Mouse (Mus musculus) WW6 (cell line): ENCODE data around the gene Arid1b.
A peak's percentile ranks its signal among the peaks of the same experiment; 100 is the strongest.
"Not testable (repeated sequence)": the region's sequence is repeated elsewhere in the genome, so short reads cannot be mapped to it uniquely, and the experiment has no call there.

ENCODE experiments used
- DNase-seq: peaks from one replicate; pipeline ENCODE4 v3.0.0-alpha.2; 2013; ENCODE audit warnings: low read depth, low spot score

The Arid1b gene

GRCm38 (mm10) chr17:5110981-5111380 is 116.8 kb downstream of the Arid1b start:
- not testable (repeated sequence) for DNase-seq

DNA sequence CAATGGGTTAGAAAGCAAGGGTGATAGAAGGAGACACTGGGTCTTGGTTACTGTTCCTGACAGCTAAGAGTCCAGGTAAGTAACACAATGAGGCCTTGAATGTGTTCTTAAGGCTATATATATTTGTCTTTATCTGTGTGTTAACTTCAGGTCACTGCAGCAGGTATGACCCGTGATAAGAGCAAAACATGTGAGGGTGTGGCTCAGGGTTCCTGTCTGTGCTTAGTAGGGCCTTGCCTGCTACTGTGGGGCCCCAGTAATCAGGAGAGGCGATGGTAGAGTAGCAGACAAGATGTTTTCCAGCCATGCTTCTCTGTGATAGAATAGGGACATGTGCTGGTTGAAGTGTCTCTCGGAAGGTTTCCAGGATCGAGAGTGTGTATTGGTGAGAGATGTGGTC is 118.0 kb downstream of the Arid1b start:
- no peak for DNase-seq

DNA sequence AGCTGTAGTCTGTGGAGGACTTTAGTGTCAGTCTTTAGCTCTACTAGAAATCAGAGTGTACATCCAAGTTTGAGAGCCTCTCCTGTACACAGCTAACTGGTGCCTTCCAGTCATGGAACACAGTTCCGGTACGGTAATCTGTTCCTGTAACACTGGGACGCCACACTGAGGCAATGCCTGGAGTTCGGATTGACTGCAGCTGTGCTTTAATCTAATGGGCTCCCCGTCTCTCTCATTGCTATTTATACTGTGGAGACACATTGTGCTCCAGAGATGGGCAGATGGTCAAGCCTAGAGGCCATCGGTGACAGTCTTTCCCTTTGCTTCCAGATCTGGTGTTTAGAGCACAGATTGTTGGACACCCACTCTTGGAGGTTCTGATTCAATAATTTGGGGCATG is 121.8 kb downstream of the Arid1b start:
- no peak for DNase-seq

GRCm38 (mm10) chr17:5116990-5117389 is 122.9 kb downstream of the Arid1b start:
- no peak for DNase-seq

DNA sequence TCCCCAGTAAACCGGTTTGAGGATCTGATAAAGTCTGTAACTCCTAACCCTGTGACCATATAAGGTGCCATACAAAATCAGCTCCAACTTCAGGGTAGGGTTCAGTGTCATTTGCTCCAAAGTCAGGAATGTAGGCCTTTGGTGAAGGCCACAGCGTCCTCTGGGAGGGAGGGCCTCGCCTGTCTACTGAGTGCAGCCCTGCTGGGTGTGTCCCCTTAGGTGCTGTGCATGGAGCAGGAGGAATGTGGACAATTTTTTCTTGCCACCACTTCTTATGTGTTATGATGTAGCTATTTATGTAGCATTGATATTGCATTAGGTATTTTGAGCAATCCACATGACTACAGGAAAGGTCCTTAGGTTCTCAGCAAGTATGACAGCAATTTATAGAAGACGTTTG is 124.0 kb downstream of the Arid1b start:
- DNase-seq = no peak

GRCm38 (mm10) chr17:5124643-5125042 is 130.5 kb downstream of the Arid1b start:
- DNase-seq = no peak

DNA sequence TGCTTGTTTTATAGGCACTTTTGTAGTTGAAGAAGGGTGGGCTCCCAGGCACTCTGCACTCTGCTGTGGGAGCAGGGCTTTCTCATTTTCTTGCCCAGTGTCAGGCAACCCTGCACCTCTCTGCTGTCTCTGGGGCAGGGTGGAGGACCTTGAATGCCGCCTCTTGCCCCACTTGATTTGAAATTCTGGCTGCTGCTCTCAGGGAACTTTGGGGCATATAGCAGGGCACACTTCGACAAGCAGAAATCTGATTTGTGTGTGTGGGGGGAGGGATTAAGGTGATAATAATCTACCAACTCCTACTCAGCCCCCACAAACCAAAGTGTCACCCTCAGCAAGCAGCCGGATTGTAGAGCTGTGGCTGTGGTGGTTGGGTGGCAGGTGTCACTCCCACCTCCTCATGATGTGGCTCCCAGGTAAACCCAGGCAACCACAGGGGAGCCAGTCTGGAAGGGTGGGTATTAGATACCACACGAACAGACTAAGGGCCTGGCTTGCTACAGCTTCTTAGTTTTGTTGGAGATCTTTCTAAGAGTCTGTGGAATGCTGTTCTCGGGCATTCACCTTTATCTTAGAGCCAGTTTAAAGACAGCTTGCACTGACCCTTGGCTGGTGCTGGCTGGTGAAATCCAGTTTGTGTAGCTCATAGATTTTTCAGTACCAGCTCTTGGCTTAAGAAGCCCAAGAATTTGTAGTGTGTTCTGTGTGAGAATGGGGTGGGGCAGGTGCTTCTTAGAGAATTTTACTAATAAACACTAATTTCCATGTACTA is 131.1 kb downstream of the Arid1b start:
- no peak for DNase-seq

- DNase-seq = no peak
These were observed 132.0 kb downstream of the Arid1b start for GRCm38 (mm10) chr17:5125856-5126806.

GRCm38 (mm10) chr17:5129606-5130005 is 135.5 kb downstream of the Arid1b start:
- DNase-seq = no peak

DNA sequence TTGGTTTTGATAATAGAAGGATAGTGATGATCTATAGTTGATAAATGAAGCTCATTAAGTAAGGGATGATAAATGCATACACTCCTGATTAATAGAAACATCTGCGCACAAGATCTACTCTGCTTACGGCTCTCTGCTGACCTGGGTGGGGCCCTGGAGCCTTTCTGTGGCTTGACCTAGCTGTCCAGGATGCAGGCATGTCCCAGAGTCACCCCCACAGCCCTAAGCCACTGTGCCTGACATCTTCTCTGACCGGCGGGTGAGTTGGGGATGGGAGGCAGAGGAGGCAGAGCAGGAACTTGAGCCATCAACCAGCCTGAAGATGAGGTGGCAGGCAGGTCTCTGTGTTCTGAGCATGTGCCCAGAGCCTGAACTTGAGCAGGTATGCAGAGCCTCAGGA is 136.0 kb downstream of the Arid1b start:
- DNase-seq = no peak

GRCm38 (mm10) chr17:5131706-5132105 is 137.6 kb downstream of the Arid1b start:
- no peak for DNase-seq

GRCm38 (mm10) chr17:5132296-5132986 is 138.3 kb downstream of the Arid1b start:
- no peak for DNase-seq

DNA sequence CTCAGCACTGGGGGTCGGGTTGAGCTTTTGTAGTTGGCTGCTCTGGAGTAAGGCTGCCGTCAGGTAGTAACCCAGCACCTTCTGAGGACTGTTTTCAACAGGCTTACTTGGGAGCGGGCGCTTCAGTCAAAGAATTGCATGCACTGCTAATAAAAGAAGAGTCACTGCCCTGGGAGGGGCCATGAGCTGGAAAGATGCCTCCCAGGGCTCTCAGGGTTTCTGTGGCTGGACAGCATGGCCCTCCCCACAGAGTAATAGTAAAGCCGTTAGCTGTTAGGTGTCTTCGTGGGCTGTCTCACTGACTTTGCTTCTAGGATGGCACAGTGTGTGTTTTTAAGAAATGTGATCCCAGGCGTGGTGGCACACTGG is 138.8 kb downstream of the Arid1b start:
- DNase-seq = no peak

DNA sequence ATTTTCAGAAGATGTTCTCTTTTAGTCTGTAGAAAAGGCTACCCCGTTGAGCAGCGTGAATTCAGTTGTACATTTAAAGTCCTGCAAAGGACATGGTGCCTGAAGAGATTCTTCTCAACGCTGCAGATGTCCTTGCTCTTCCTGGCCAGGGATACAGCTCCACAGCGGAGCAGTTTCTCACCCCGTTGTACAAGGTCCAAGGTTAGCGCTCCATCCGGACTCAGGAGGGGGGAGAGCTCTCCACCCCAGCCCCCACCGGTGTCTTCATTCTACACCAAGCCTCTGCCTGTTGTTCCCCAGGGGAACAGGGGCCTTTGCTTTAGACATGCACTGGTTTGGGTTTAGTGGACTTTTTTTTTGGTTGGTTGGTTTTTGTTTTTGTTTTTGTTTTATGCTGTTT is 139.7 kb downstream of the Arid1b start:
- no peak for DNase-seq

- DNase-seq = no peak
These were observed 140.1 kb downstream of the Arid1b start for GRCm38 (mm10) chr17:5134271-5134670.

DNA sequence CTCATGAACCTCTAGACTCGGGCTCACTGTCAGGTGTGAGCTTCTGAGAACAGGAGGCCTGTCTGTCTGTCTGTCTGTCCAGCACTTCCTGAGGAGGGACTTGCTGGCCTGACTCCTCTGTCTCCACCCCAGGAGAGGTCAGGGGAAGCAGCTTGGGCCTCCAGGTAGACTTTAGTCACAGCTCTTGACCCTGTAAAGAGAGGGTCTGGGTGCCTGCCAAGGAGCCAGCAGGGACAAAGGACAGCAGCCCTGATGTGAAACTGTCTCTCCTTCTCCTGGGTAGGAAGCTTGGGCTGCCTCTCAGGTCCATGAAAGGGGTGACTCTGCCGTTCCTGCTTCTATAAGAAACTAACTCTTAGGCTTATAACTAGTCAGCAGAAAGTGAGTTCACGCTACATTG is 143.8 kb downstream of the Arid1b start:
- no peak for DNase-seq

- DNase-seq = peak; percentile 54
These were observed 144.6 kb downstream of the Arid1b start for GRCm38 (mm10) chr17:5138641-5139205.

- DNase-seq = no peak
These were observed 145.4 kb downstream of the Arid1b start for GRCm38 (mm10) chr17:5139553-5139952.

DNA sequence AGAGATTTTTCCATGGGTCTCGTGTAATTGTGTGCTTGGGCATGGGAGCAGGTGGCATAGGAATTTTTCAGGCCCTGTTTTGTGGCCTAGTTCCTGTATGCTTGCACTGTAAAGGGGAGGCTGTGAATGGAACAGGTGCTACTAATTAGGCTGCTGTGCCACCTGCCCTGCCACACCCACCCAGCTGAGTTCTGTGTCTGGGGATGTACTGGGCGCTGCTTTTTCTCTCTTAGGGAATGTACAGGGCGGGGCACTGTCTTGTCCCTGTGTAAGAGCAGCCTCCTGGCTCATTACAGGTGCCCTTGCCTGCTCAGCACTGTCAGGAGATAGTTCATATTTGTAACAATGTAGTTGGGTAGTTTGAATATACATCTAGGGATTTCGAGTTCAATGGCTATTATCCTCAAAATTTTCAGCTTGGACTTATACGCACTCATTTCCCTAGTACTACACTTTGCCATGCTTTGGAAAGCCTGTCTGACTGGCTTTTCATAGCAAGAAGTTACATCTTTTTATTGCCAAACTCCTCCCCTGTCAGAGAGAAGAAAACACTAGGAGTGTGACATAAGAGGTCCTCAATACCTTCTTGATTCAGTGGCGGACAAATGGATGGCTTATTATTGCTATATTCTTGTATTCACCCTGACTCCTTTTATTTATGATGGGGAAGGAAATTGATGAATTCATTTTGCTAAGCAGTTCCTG is 149.8 kb downstream of the Arid1b start:
- DNase-seq = no peak

- no peak for DNase-seq
These were observed 156.5 kb downstream of the Arid1b start for GRCm38 (mm10) chr17:5150660-5151063.

GRCm38 (mm10) chr17:5151852-5152251 is 157.7 kb downstream of the Arid1b start:
- no peak for DNase-seq
